Mouse (Mus musculus) splenic B cell, adult 2 months (primary cell): Measurements from ENCODE around the gene Pde4b.

Experiments
- DNase-seq: peaks from one replicate; pipeline ENCODE4 v3.0.0-alpha.2; 2011; ENCODE audit warnings: low read depth, low spot score
- H3K27me3 ChIP-seq: 2 replicates; pipeline ENCODE4 v1.6.1; 2012; ENCODE audit warnings: mild to moderate bottlenecking, low read length, moderate library complexity, mixed read lengths; ENCODE audit not compliant: control insufficient read depth, poor library complexity, insufficient read depth, severe bottlenecking
- H3K36me3 ChIP-seq: 2 replicates; pipeline ENCODE4 v1.6.1; 2012; ENCODE audit warnings: mild to moderate bottlenecking, low read length, moderate library complexity, mixed read lengths; ENCODE audit not compliant: control insufficient read depth, poor library complexity, insufficient read depth, severe bottlenecking

The Pde4b gene

GRCm38 (mm10) chr4:102498169-102498919 is 411.0 kb downstream of the Pde4b start:
- no peak for DNase-seq
- Histone ChIP-seq H3K27me3 (no peaks in the 10 kb centered on the region), H3K36me3 (no peaks in the 10 kb centered on the region)

GRCm38 (mm10) chr4:102498920-102499316 is 411.6 kb downstream of the Pde4b start:
- no peak for DNase-seq
- H3K36me3 ChIP-seq, result no peaks in the 10 kb centered on the region

GRCm38 (mm10) chr4:102505714-102506113 is 418.4 kb downstream of the Pde4b start:
- H3K27me3 ChIP-seq, result no peaks in the 10 kb centered on the region
- DNase-seq, result no peak
- no peaks in the 10 kb centered on the region for H3K36me3 ChIP-seq

More at GRCm38 (mm10) chr4:102498920-102499316, 411.6 kb downstream of the Pde4b start:
- no peaks in the 10 kb centered on the region for H3K27me3 ChIP-seq

- Histone ChIP-seq H3K36me3 (no peaks in the 10 kb centered on the region), H3K27me3 (no peaks in the 10 kb centered on the region)
- peak; percentile 79 for DNase-seq
Observed at GRCm38 (mm10) chr4:102506376-102507280, 419.3 kb downstream of the Pde4b start.

- Histone ChIP-seq H3K36me3 (no peaks in the 10 kb centered on the region), H3K27me3 (no peaks in the 10 kb centered on the region)
- DNase-seq, result no peak
Observed at GRCm38 (mm10) chr4:102507344-102507743, 420.0 kb downstream of the Pde4b start.

- peak; percentile 57 for DNase-seq
- no peaks in the 10 kb centered on the region for H3K27me3 ChIP-seq
- no peaks in the 10 kb centered on the region for H3K36me3 ChIP-seq
Observed at GRCm38 (mm10) chr4:102507753-102508152, 420.4 kb downstream of the Pde4b start.

GRCm38 (mm10) chr4:102510061-102510460 is 422.7 kb downstream of the Pde4b start:
- Histone ChIP-seq H3K36me3 (no peaks in the 10 kb centered on the region), H3K27me3 (no peaks in the 10 kb centered on the region)
- DNase-seq, result no peak

GRCm38 (mm10) chr4:102510939-102511391 is 423.6 kb downstream of the Pde4b start:
- DNase-seq, result peak; percentile 79
- Histone ChIP-seq H3K27me3 (no peaks in the 10 kb centered on the region), H3K36me3 (no peaks in the 10 kb centered on the region)

- H3K36me3 ChIP-seq, result no peaks in the 10 kb centered on the region
- no peaks in the 10 kb centered on the region for H3K27me3 ChIP-seq
- no peak for DNase-seq
Observed at GRCm38 (mm10) chr4:102511511-102511910, 424.2 kb downstream of the Pde4b start.

GRCm38 (mm10) chr4:102512940-102513339 is 425.6 kb downstream of the Pde4b start:
- DNase-seq, result no peak
- H3K27me3 ChIP-seq, result no peaks in the 10 kb centered on the region
- H3K36me3 ChIP-seq, result no peaks in the 10 kb centered on the region

- no peak for DNase-seq
- H3K27me3 ChIP-seq, result no peaks in the 10 kb centered on the region
- H3K36me3 ChIP-seq, result no peaks in the 10 kb centered on the region
Observed at GRCm38 (mm10) chr4:102513514-102513913, 426.2 kb downstream of the Pde4b start.

- Histone ChIP-seq H3K36me3 (no peaks in the 10 kb centered on the region), H3K27me3 (no peaks in the 10 kb centered on the region)
- peak; percentile 56 for DNase-seq
Observed at GRCm38 (mm10) chr4:102514972-102515835, 427.9 kb downstream of the Pde4b start.

- Histone ChIP-seq H3K27me3 (no peaks in the 10 kb centered on the region), H3K36me3 (no peaks in the 10 kb centered on the region)
- no peak for DNase-seq
Observed at GRCm38 (mm10) chr4:102516395-102516794, 429.1 kb downstream of the Pde4b start.

- Histone ChIP-seq H3K36me3 (no peaks in the 10 kb centered on the region), H3K27me3 (no peaks in the 10 kb centered on the region)
- peak; percentile 97 for DNase-seq
Observed at GRCm38 (mm10) chr4:102516982-102517630, 429.8 kb downstream of the Pde4b start.
